Mouse (Mus musculus): ENCODE data around the gene Abca7. TPM values are rescaled to one million over a fixed set of nuclear protein-coding genes. Genes with fewer than 3 reads are reported as not detected.
"Not testable (repeated sequence)": the region's sequence is repeated elsewhere in the genome, so short reads cannot be mapped to it uniquely, and the experiment has no call there.

Abca7 gene
- 10 to 100 TPM; 10.3 to 13.0 TPM for total RNA-seq (2021)

GRCm38 (mm10) chr10:79996272-79997033 is at the start of gene Abca7:
Abca7 (plus strand) TSS chr10:79996494.
- peak; percentile 92 to 93 for DNase-seq (ENCODE audit: low spot score in 2 of 2)
- intact Hi-C loops (cut with DNase I), result loop anchor here (2.0 kb wide), 1 partner anchor 42 kb away; the partner anchor contains the start of gene Polr2e

GRCm38 (mm10) chr10:79946752-79947322 is 49.5 kb upstream of the Abca7 start:
- intact Hi-C loops (cut with DNase I), result no loop called here
- no peak for DNase-seq (ENCODE audit: low spot score in 2 of 2)

GRCm38 (mm10) chr10:79947502-79947901 is 48.8 kb upstream of the Abca7 start:
- DNase-seq (ENCODE audit: low spot score in 2 of 2), result no peak
- intact Hi-C loops (cut with DNase I), result no loop called here

- intact Hi-C loops (cut with DNase I), result no loop called here
- no peak for DNase-seq (ENCODE audit: low spot score in 2 of 2)
Measured at GRCm38 (mm10) chr10:79949873-79950272, 46.4 kb upstream of the Abca7 start.

GRCm38 (mm10) chr10:79950661-79951060 is 45.6 kb upstream of the Abca7 start:
- intact Hi-C loops (cut with DNase I), result no loop called here
- DNase-seq (ENCODE audit: low spot score in 2 of 2), result no peak

GRCm38 (mm10) chr10:79953946-79954345 is 42.3 kb upstream of the Abca7 start:
- no peak for DNase-seq (ENCODE audit: low spot score in 2 of 2)

GRCm38 (mm10) chr10:79955691-79956090 is 40.6 kb upstream of the Abca7 start:
- intact Hi-C loops (cut with DNase I), result loop anchor here (5.0 kb wide), 1 partner anchor 123 kb away; no protein-coding TSS in a partner anchor
- DNase-seq (ENCODE audit: low spot score in 2 of 2), result no peak

More at GRCm38 (mm10) chr10:79953946-79954345, 42.3 kb upstream of the Abca7 start:
- intact Hi-C loops (cut with DNase I), result loop anchor here (1.0 to 2.0 kb wide), 2 partner anchors 29 to 63 kb away; partner anchors contain the start of gene Cfd

- intact Hi-C loops (cut with DNase I), result loop anchor here (5.0 kb wide), 1 partner anchor 124 kb away; no protein-coding TSS in a partner anchor
Measured at GRCm38 (mm10) chr10:79956643-79957154, 39.6 kb upstream of the Abca7 start.

GRCm38 (mm10) chr10:79958140-79958816 is 38.0 kb upstream of the Abca7 start:
- intact Hi-C loops (cut with DNase I), result loop anchor here (1.0 to 5.0 kb wide), 2 partner anchors 33 to 126 kb away; no protein-coding TSS in a partner anchor
- DNase-seq (ENCODE audit: low spot score in 2 of 2), result peak; percentile 65

More at GRCm38 (mm10) chr10:79956643-79957154, 39.6 kb upstream of the Abca7 start:
- DNase-seq (ENCODE audit: low spot score in 2 of 2), result no peak

GRCm38 (mm10) chr10:79959412-79959811 is 36.9 kb upstream of the Abca7 start:
- intact Hi-C loops (cut with DNase I), result loop anchor here (5.0 kb wide), 1 partner anchor 127 kb away; no protein-coding TSS in a partner anchor

GRCm38 (mm10) chr10:79959847-79960601 is 36.3 kb upstream of the Abca7 start, which contains the start of gene Wdr18:
Wdr18 (plus strand) TSS chr10:79960152.
- DNase-seq (ENCODE audit: low spot score in 2 of 2), result peak; percentile 100
- intact Hi-C loops (cut with DNase I), result loop anchor here (1.0 to 5.0 kb wide), 3 partner anchors 23 to 155 kb away; partner anchors contain the start of gene Stk11

More at GRCm38 (mm10) chr10:79959412-79959811, 36.9 kb upstream of the Abca7 start:
- not testable (repeated sequence) for DNase-seq (ENCODE audit: low spot score in 2 of 2)

GRCm38 (mm10) chr10:79960671-79961294 is 35.5 kb upstream of the Abca7 start:
- intact Hi-C loops (cut with DNase I), result loop anchor here (1.0 to 2.0 kb wide), 2 partner anchors 22 to 155 kb away; partner anchors contain the start of gene Stk11
- no peak for DNase-seq (ENCODE audit: low spot score in 2 of 2)

GRCm38 (mm10) chr10:79964727-79965126 is 31.6 kb upstream of the Abca7 start:
- intact Hi-C loops (cut with DNase I), result no loop called here
- DNase-seq (ENCODE audit: low spot score in 2 of 2), result no peak

GRCm38 (mm10) chr10:79965325-79965724 is 31.0 kb upstream of the Abca7 start:
- DNase-seq (ENCODE audit: low spot score in 2 of 2), result no peak
- intact Hi-C loops (cut with DNase I), result no loop called here

- DNase-seq (ENCODE audit: low spot score in 2 of 2), result no peak
- intact Hi-C loops (cut with DNase I), result no loop called here
Measured at GRCm38 (mm10) chr10:79966886-79967400, 29.4 kb upstream of the Abca7 start.

GRCm38 (mm10) chr10:79968181-79968580 is 28.1 kb upstream of the Abca7 start:
- no peak for DNase-seq (ENCODE audit: low spot score in 2 of 2)
- intact Hi-C loops (cut with DNase I), result no loop called here

GRCm38 (mm10) chr10:79969124-79969568 is 27.1 kb upstream of the Abca7 start:
- DNase-seq (ENCODE audit: low spot score in 2 of 2), result no peak
- intact Hi-C loops (cut with DNase I), result no loop called here
